Mouse (Mus musculus) embryonic fibroblast, embryonic 13.5 days (primary cell): Measurements from ENCODE around the gene Btg2.

Experiments used
- CTCF ChIP-seq: IDR thresholded peaks from 2 replicates; pipeline ENCODE4 v1.5.1; 2011; ENCODE audit warnings: mild to moderate bottlenecking, control low read depth, low read length, moderate library complexity, borderline replicate concordance; ENCODE audit not compliant: insufficient read depth
- POLR2A ChIP-seq: IDR thresholded peaks from 2 replicates; pipeline ENCODE4 v1.6.1; 2011; ENCODE audit warnings: low read depth, mild to moderate bottlenecking, control low read depth, low read length, moderate library complexity

- TF ChIP-seq POLR2A = no peak
- TF ChIP-seq CTCF = no peak
Measured at GRCm38 (mm10) chr1:134107777-134108176, 28.9 kb upstream of the Btg2 start.
